Mouse (Mus musculus) CH12.LX (cell line): ENCODE data around the gene Etfdh. TPM values are rescaled to one million over a fixed set of nuclear protein-coding genes. Genes with fewer than 3 reads are reported as not detected.

Experiments
- DNase-seq: peaks from one replicate; pipeline ENCODE4 v3.0.0-alpha.2; 2013; ENCODE audit errors: extremely low read depth
- H3K27ac ChIP-seq: 2 replicates; pipeline ENCODE4 v1.5.1; 2012; ENCODE audit warnings: low read depth, mild to moderate bottlenecking, control low read depth, moderate library complexity; ENCODE audit not compliant: insufficient read depth
- H3K27me3 ChIP-seq: replicated peaks from 2 replicates; pipeline ENCODE3; 2012; ENCODE audit warnings: inconsistent platforms
- H3K36me3 ChIP-seq, 2 experiments: replicated peaks in 1 of 2; 2 replicates each; pipeline versions ENCODE3 to v1.6.1; 2012; ENCODE audit warnings: inconsistent platforms in 1 of 2, low read length in 1 of 2, mild to moderate bottlenecking in 1 of 2, mixed read lengths in 1 of 2, moderate library complexity in 1 of 2; ENCODE audit not compliant: control insufficient read depth in 1 of 2, insufficient read depth in 1 of 2
- H3K4me1 ChIP-seq, 2 experiments: 2 replicates each; pipeline ENCODE4 v1.6.1; 2012; ENCODE audit warnings: inconsistent platforms in 1 of 2, moderate library complexity in 1 of 2; ENCODE audit not compliant: insufficient read depth in 2 of 2, control insufficient read depth in 1 of 2
- H3K4me2 ChIP-seq: 2 replicates; pipeline ENCODE4 v1.6.1; 2012; ENCODE audit warnings: low read depth, mild to moderate bottlenecking, control low read depth; ENCODE audit not compliant: poor library complexity, insufficient read depth, severe bottlenecking
- H3K4me3 ChIP-seq, 3 experiments: fragments of 150-350 bp in 1 of 3; sonication (generic) in 1 of 3; replicated peaks in 1 of 3; 2 replicates each; pipeline versions ENCODE3 to v1.5.1; 2011 to 2012; ENCODE audit warnings: low read depth in 2 of 3, low read length in 2 of 3, mild to moderate bottlenecking in 2 of 3, moderate library complexity in 2 of 3, control low read depth in 1 of 3, improper control_type of control experiment in 1 of 3, inconsistent platforms in 1 of 3, mixed read lengths in 1 of 3; ENCODE audit not compliant: poor library complexity in 1 of 3
- H3K79me2 ChIP-seq: replicated peaks from 2 replicates; pipeline ENCODE4 v1.6.1; 2012; ENCODE audit warnings: mild to moderate bottlenecking, moderate library complexity; ENCODE audit not compliant: control insufficient read depth, poor library complexity, insufficient read depth, severe bottlenecking; ENCODE audit errors: extremely low read depth
- H3K9ac ChIP-seq: 2 replicates; pipeline ENCODE4 v1.6.1; 2012; ENCODE audit warnings: low read depth, mild to moderate bottlenecking, control low read depth, moderate library complexity; ENCODE audit not compliant: insufficient read depth
- H3K9me3 ChIP-seq: replicated peaks from 2 replicates; pipeline ENCODE3; 2012; ENCODE audit warnings: low read length, inconsistent platforms, mixed read lengths
- BHLHE40 ChIP-seq: IDR thresholded peaks from 2 replicates; pipeline ENCODE4 v1.6.1; 2011; ENCODE audit warnings: mild to moderate bottlenecking, low read depth, low read length, improper control_type of control experiment
- E2F4 ChIP-seq: IDR thresholded peaks from 2 replicates; pipeline ENCODE4 v1.6.1; 2011; ENCODE audit warnings: low read depth, low read length, improper control_type of control experiment; ENCODE audit not compliant: insufficient replicate concordance
- EP300 ChIP-seq: IDR thresholded peaks from 2 replicates; pipeline ENCODE4 v1.6.1; 2011; ENCODE audit warnings: low read length, improper control_type of control experiment
- HCFC1 ChIP-seq: IDR thresholded peaks from 2 replicates; pipeline ENCODE4 v1.6.1; 2012; ENCODE audit warnings: low read depth, mild to moderate bottlenecking, inconsistent platforms, low read length, improper control_type of control experiment
- IRF4 ChIP-seq: IDR thresholded peaks from 2 replicates; pipeline ENCODE4 v1.6.1; 2014; ENCODE audit warnings: low read depth, mild to moderate bottlenecking, inconsistent platforms, low read length, improper control_type of control experiment
- JUN ChIP-seq: IDR thresholded peaks from 2 replicates; pipeline ENCODE4 v1.6.1; 2011; ENCODE audit warnings: low read depth, mild to moderate bottlenecking, low read length, improper control_type of control experiment, moderate library complexity; ENCODE audit not compliant: insufficient read depth
- KAT2A ChIP-seq: IDR thresholded peaks from 2 replicates; pipeline ENCODE4 v1.6.1; 2012; ENCODE audit warnings: low read length, improper control_type of control experiment, inconsistent platforms; ENCODE audit not compliant: insufficient replicate concordance
- MAX ChIP-seq: IDR thresholded peaks from 2 replicates; pipeline ENCODE4 v1.6.1; 2011; ENCODE audit warnings: low read length, improper control_type of control experiment
- MEF2A ChIP-seq: IDR thresholded peaks from 2 replicates; pipeline ENCODE4 v1.6.1; 2014; ENCODE audit warnings: low read depth, mild to moderate bottlenecking, inconsistent platforms, low read length, improper control_type of control experiment, borderline replicate concordance
- MYC ChIP-seq: IDR thresholded peaks from 2 replicates; pipeline ENCODE4 v1.6.1; 2011; ENCODE audit warnings: low read depth, mild to moderate bottlenecking, improper control_type of control experiment, low read length
- NELFE ChIP-seq: IDR thresholded peaks from 2 replicates; pipeline ENCODE4 v1.6.1; 2011; ENCODE audit warnings: low read depth, low read length, improper control_type of control experiment
- POLR2AphosphoS2 ChIP-seq: IDR thresholded peaks from 2 replicates; pipeline ENCODE4 v1.6.1; 2011; ENCODE audit warnings: low read depth, low read length, improper control_type of control experiment
- RAD21 ChIP-seq: IDR thresholded peaks from 2 replicates; pipeline ENCODE4 v1.6.1; 2011; ENCODE audit warnings: low read depth, mild to moderate bottlenecking, low read length, improper control_type of control experiment, moderate library complexity
- SIN3A ChIP-seq: IDR thresholded peaks from 2 replicates; pipeline ENCODE4 v1.6.1; 2012; ENCODE audit warnings: low read length, improper control_type of control experiment, inconsistent platforms
- SMC3 ChIP-seq: IDR thresholded peaks from 2 replicates; pipeline ENCODE4 v1.6.1; 2011; ENCODE audit warnings: low read depth, low read length, improper control_type of control experiment
- TCF12 ChIP-seq: IDR thresholded peaks from 2 replicates; pipeline ENCODE4 v1.6.1; 2014; ENCODE audit warnings: low read depth, mild to moderate bottlenecking, inconsistent platforms, low read length, improper control_type of control experiment
- USF1 ChIP-seq: IDR thresholded peaks from 2 replicates; pipeline ENCODE4 v1.6.1; 2014; ENCODE audit warnings: low read depth, mild to moderate bottlenecking, inconsistent platforms, low read length, improper control_type of control experiment
- USF2 ChIP-seq: conservative IDR thresholded peaks from 2 replicates; pipeline ENCODE4 v1.6.1; 2011; ENCODE audit warnings: low read depth, low read length, improper control_type of control experiment
- ZNF384 ChIP-seq: IDR thresholded peaks from 2 replicates; pipeline ENCODE4 v1.6.1; 2012; ENCODE audit warnings: low read depth, low read length, improper control_type of control experiment, inconsistent platforms
- dilution Hi-C: fragments of 300-500 bp; cut with MboI; formaldehyde crosslinking; loops from 2 replicates; pipeline ENCODE4 v1.14.3; 2020; ENCODE audit warnings: low sequenced_read_pairs; ENCODE audit not compliant: extremely low pct_unique_long_range_greater_than_20kb, extremely low pct_ligation_motif_present
- in situ Hi-C: fragments of 300-500 bp; cut with MboI; formaldehyde crosslinking; loops from 3 replicates; pipeline ENCODE4 v1.14.3; 2019; ENCODE audit warnings: low sequenced_read_pairs, low pct_ligation_motif_present, low pct_unique_long_range_greater_than_20kb, mixed read lengths
- polyA plus RNA-seq: library from polyadenylated mRNA; unstranded; fragments of >175 nt; gene quantifications from 2 replicates; pipeline ENCODE4 v1.2.1, GENCODE M21; 2012; ENCODE audit warnings: low read depth; ENCODE audit not compliant: insufficient read length
- total RNA-seq, 2 experiments: library from RNA; depleted of rRNA; stranded (reverse); fragments of 300-350 nt in 1 of 2; fragments of >200 nt in 1 of 2; gene quantifications; 2 replicates each; pipeline ENCODE4 v1.2.3; 2012 to 2014

Gene Etfdh
- total and polyA plus RNA-seq, 3 experiments: 22.0 to 32.1 (median 22.4) TPM

DNA sequence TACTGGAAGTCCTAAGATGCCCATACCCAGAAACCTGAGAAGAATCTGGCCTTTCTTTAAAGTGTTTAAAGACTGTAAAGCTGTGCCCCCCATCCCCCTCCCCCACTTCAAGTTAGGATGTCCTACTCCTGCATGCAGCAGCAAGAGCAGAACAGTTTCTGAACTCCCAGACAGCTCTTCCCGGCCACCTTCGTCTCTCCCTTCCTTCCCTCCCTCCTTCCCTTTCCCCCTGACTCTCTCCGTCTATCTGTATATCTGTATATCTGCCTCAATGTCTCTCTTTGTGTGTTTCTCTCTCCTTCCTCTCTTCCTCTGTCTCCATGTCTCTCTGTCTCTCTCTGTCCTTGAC, 52.9 kb downstream of the Etfdh start:
- no peak for DNase-seq
- Histone ChIP-seq H3K36me3 (no peaks in the 10 kb centered on the region), H3K27ac (no peak overlapping the region), H3K9ac (no peak overlapping the region), H3K4me1 (peaks cover 0 to 5% of the 10 kb centered on the region in 2 experiments; a peak in 1 of 4 replicates), H3K4me3 (no peak overlapping the region), H3K79me2 (no peaks in the 10 kb centered on the region), H3K9me3 (no peaks in the 10 kb centered on the region)
- dilution Hi-C loops: loop anchor here (25.0 kb wide), 1 partner anchor 364 kb away; no protein-coding TSS in a partner anchor
- in situ Hi-C loops: loop anchor here (25.0 kb wide), 1 partner anchor 614 kb away; no protein-coding TSS in a partner anchor
- TF ChIP-seq SMC3: no peak
- no peak for TF ChIP-seq ZNF384
- TF ChIP-seq USF1: no peak
- no peak for TF ChIP-seq NELFE
- no peak for TF ChIP-seq POLR2AphosphoS2
- TF ChIP-seq BHLHE40: no peak
- no peak for TF ChIP-seq SIN3A
- TF ChIP-seq, all 38 proteins: peak for 0
- H3K27me3 ChIP-seq: peaks cover 53% of the 10 kb centered on the region
- no peak overlapping the region for H3K4me2 ChIP-seq

GRCm38 (mm10) chr3:79575576-79576467, 53.5 kb downstream of the Etfdh start:
- Histone ChIP-seq H3K9me3 (no peaks in the 10 kb centered on the region), H3K4me3 (no peak overlapping the region), H3K79me2 (no peaks in the 10 kb centered on the region), H3K4me2 (no peak overlapping the region), H3K27me3 (peaks cover 58% of the 10 kb centered on the region), H3K36me3 (no peaks in the 10 kb centered on the region), H3K27ac (no peak overlapping the region), H3K4me1 (peaks cover 0 to 5% of the 10 kb centered on the region in 2 experiments; a peak in 1 of 4 replicates), H3K9ac (no peak overlapping the region)
- in situ Hi-C loops (loop anchor here (25.0 kb wide), 1 partner anchor 614 kb away; no protein-coding TSS in a partner anchor), dilution Hi-C loops (loop anchor here (25.0 kb wide), 1 partner anchor 364 kb away; no protein-coding TSS in a partner anchor)
- TF ChIP-seq USF1 (no peak), TCF12 (no peak), EP300 (no peak), MAX (no peak), MYC (no peak), RAD21 (no peak), ZNF384 (no peak), JUN (no peak), IRF4 (no peak), SIN3A (no peak), MEF2A (no peak), HCFC1 (no peak), KAT2A (no peak), E2F4 (no peak), NELFE (no peak), USF2 (no peak)
- DNase-seq: no peak
